In the genomic region with DNA sequence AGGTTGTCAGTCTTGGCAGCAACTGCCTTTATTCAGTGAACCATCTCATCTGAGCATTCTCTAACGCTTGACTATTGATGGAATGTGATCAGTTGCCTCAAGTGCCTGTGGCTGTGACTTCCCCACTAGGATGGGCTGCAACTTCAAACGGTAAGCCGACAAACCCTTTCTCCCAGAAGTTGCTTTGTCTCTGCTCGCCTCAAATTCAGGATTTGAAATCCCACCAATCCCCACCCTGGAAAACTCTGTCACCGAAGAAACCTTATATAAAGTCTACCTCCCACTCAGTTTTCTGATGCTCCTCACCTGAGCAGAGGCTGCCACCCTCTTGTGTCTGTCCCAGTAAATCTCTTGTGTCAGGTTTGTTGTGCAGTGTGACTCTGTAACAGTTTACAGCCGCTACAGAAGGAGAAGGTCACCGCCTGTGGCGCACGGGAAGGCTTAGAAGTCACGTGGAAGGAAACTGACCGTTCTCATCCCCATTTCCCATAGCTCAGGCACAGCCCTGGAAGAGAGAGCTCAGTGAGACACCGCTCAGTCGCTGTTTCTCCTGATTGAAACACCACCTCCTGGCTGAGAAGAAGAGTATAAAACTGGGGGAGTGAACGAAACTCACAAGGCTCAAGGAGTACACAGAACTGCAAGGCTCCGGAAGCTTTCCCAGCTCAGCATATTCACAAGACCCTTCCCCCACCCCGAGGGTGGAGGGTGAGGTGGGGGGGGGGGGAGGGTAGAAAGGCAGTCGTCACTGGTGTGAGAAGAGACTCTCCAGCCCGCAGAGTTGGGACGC, we compare ENCODE assay signal across 11 mouse cellular contexts. TPM values are rescaled to one million over a fixed set of nuclear protein-coding genes. Genes with fewer than 3 reads are reported as not detected.
A peak's percentile ranks its signal among the peaks of the same experiment; 100 is the strongest.
DNase-seq lines count a peak whose midpoint lies in the region; ATAC-seq and TF ChIP-seq lines count a peak whose summit lies in the region.
"Had no signal": no experiment of that assay in that cellular context is flagged by ENCODE, and none has a peak within 500 bp of the region (broad histone marks: within the 10 kb centered on the region; RNA-seq: fewer than 3 reads in every experiment).

No protein-coding gene starts in this region.

- peak; percentile 3 for DNase-seq in kidney, adult 9 months
- no peak for DNase-seq in kidney, adult 2 months
- DNase-seq in embryo, embryonic 11.5 days (ENCODE audit: low read depth, low spot score), result peak; percentile 13
- DNase-seq in neural tube, embryonic 11.5 days (ENCODE audit: low spot score), result peak; percentile 27
- no peak for DNase-seq in frontal cortex, adult 2 months (ENCODE audit: extremely low spot score in 1 of 2, low spot score in 1 of 2)
- no peak for DNase-seq in urinary bladder, adult 2 months (ENCODE audit: low spot score)
- no peak for DNase-seq in adrenal gland, postnatal 4 days (ENCODE audit: low spot score in 2 of 2)
- DNase-seq: right cerebral cortex, postnatal 25 days had no signal

- no peak for ATAC-seq in intestine, embryonic 15.5 days
- no peak for ATAC-seq in neural tube, embryonic 11.5 days (ENCODE audit: insufficient read depth, low FRiP score, low TSS enrichment)

- no peak overlapping the region for H3K27ac ChIP-seq in kidney, adult 2 months (ENCODE audit: insufficient read depth, low read depth, low read length)
- H3K27ac ChIP-seq in intestine, embryonic 15.5 days, result no peak overlapping the region
- no peak overlapping the region for H3K27ac ChIP-seq in neural tube, embryonic 11.5 days (ENCODE audit: low read depth, low read length)

- no peak overlapping the region for H3K9ac ChIP-seq in intestine, embryonic 15.5 days
- H3K9ac ChIP-seq in neural tube, embryonic 11.5 days (ENCODE audit: low read length), result peak overlapping the region; percentile 26; the same call in 1 of the 2 replicates

- H3K4me1 ChIP-seq in kidney, adult 2 months (ENCODE audit: control insufficient read depth, insufficient read depth, low read length), result no peaks in the 10 kb centered on the region
- no peaks in the 10 kb centered on the region for H3K4me1 ChIP-seq in intestine, embryonic 15.5 days (replicated peaks)
- no peaks in the 10 kb centered on the region for H3K4me1 ChIP-seq in neural tube, embryonic 11.5 days (ENCODE audit: control insufficient read depth, insufficient read depth, low read length)

- TF ChIP-seq CTCF in kidney, adult 2 months (conservative IDR thresholded peaks at IDR 0.05; ENCODE audit: insufficient read depth, insufficient read length, low read depth, low read length), result no peak

- H3K4me2 ChIP-seq in intestine, embryonic 15.5 days (replicated peaks), result peak overlapping the region; percentile 14; the same call in 1 of the 2 replicates
- H3K4me2 ChIP-seq in neural tube, embryonic 11.5 days (ENCODE audit: low read depth), result peak overlapping the region; percentile 27

- WGBS in kidney, adult 2 months, result 11% methylated on average over 19 of the region's 19 CpGs
- WGBS in intestine, embryonic 15.5 days, result 11% methylated on average over 19 of the region's 19 CpGs
- 5% methylated on average over 19 of the region's 19 CpGs for WGBS in neural tube, embryonic 11.5 days

- no peaks in the 10 kb centered on the region for H3K9me3 ChIP-seq in intestine, embryonic 15.5 days
- H3K9me3 ChIP-seq in neural tube, embryonic 11.5 days (ENCODE audit: control insufficient read depth, low read length), result no peaks in the 10 kb centered on the region
- H3K9me3 ChIP-seq: G1E had no signal

- H3K36me3 ChIP-seq in kidney, adult 2 months (ENCODE audit: control insufficient read depth, insufficient read depth, low read length), result no peaks in the 10 kb centered on the region
- no peaks in the 10 kb centered on the region for H3K36me3 ChIP-seq in intestine, embryonic 15.5 days
- H3K36me3 ChIP-seq in neural tube, embryonic 11.5 days (ENCODE audit: control insufficient read depth, insufficient read depth, low read length), result no peaks in the 10 kb centered on the region
- H3K36me3 ChIP-seq: G1E had no signal

- TF ChIP-seq POLR2A in kidney, adult 2 months (IDR thresholded peaks at IDR 0.05; ENCODE audit: low read depth, low read length), result no peak

- no peaks in the 10 kb centered on the region for H3K27me3 ChIP-seq in kidney, adult 2 months (replicated peaks; ENCODE audit: control insufficient read depth, insufficient read depth, low read length)
- H3K27me3 ChIP-seq in intestine, embryonic 15.5 days (replicated peaks), result no peaks in the 10 kb centered on the region
- H3K27me3 ChIP-seq in neural tube, embryonic 11.5 days (ENCODE audit: control insufficient read depth, insufficient read depth, low read length), result no peaks in the 10 kb centered on the region

- H3K4me3 ChIP-seq in kidney, adult 2 months (ENCODE audit: insufficient read depth, low read depth, low read length), result no peak overlapping the region
- H3K4me3 ChIP-seq in intestine, embryonic 15.5 days (replicated peaks), result no peak overlapping the region
- H3K4me3 ChIP-seq in neural tube, embryonic 11.5 days (ENCODE audit: low read depth, low read length), result no peak overlapping the region; the same call in 1 of the 2 replicates

RNA-seq across cellular contexts. Expression of gene Tarm1, which starts 27.9 kb away (rescaled TPM):
- polyA plus RNA-seq in kidney, adult 2 months (2012; rRNA removed), result 2.9 and 3.7 TPM in 2 replicates
- polyA plus RNA-seq in intestine, embryonic 15.5 days (2015; fragmentation: Nextera tagmentation; extraction: Ambion mirVana), result 0.11 and 0.16 TPM in 2 replicates
- polyA plus RNA-seq in neural tube, embryonic 11.5 days (2014; fragmentation: Nextera tagmentation; extraction: Ambion mirVana), result not detected in 2 replicates
- polyA plus RNA-seq in frontal cortex, adult 2 months (2012; rRNA removed), result 0.10 TPM in 1 of 2 replicates, not detected in the other
- polyA plus RNA-seq in urinary bladder, adult 2 months (2012; rRNA removed), result 0.07 and 0.10 TPM in 2 replicates
- 1 to 10 TPM in 1 of 2 experiments, not detected in 1; 1.0 TPM for total RNA-seq in adrenal gland, postnatal 4 days (2021)
- total RNA-seq: left cerebral cortex, adult 18-20 months had no signal
- polyA plus RNA-seq: G1E had no signal

RNA-seq across cellular contexts. Expression of gene Cacng6, which starts 50.5 kb away (rescaled TPM):
- 1.3 TPM in 1 of 2 replicates, not detected in the other for polyA plus RNA-seq in kidney, adult 2 months (2012; rRNA removed)
- polyA plus RNA-seq in intestine, embryonic 15.5 days (2015; fragmentation: Nextera tagmentation; extraction: Ambion mirVana), result 0.33 TPM in 1 of 2 replicates, not detected in the other
- polyA plus RNA-seq in neural tube, embryonic 11.5 days (2014; fragmentation: Nextera tagmentation; extraction: Ambion mirVana), result 1.4 and 1.6 TPM in 2 replicates
- 3.9 and 4.3 TPM in 2 replicates for polyA plus RNA-seq in frontal cortex, adult 2 months (2012; rRNA removed)
- polyA plus RNA-seq in urinary bladder, adult 2 months (2012; rRNA removed), result not detected in 2 replicates
- total RNA-seq in adrenal gland, postnatal 4 days (2021), result 1 to 10 TPM in 1 of 2 experiments, under 1 TPM in 1; 0.39 to 1.5 TPM
- polyA plus RNA-seq: G1E had no signal

Comparison
In these comparisons a context has a peak if more than half of its experiments do, and no peak if none do; other contexts are left out.
1. DNase-seq: peak in kidney, adult 9 months (single experiment), embryo, embryonic 11.5 days (single experiment) and neural tube, embryonic 11.5 days (single experiment); none in kidney, adult 2 months (single experiment), frontal cortex, adult 2 months (0 of 2), urinary bladder, adult 2 months (single experiment) and adrenal gland, postnatal 4 days (0 of 2).